Mouse (Mus musculus): Measurements from ENCODE around the gene Tmc6. TPM values are rescaled to one million over a fixed set of nuclear protein-coding genes. Genes with fewer than 3 reads are reported as not detected.
"Not testable (repeated sequence)": the region's sequence is repeated elsewhere in the genome, so short reads cannot be mapped to it uniquely, and the experiment has no call there.

Gene Tmc6
- polyA plus RNA-seq, 1 experiment: 56.0 TPM

DNA sequence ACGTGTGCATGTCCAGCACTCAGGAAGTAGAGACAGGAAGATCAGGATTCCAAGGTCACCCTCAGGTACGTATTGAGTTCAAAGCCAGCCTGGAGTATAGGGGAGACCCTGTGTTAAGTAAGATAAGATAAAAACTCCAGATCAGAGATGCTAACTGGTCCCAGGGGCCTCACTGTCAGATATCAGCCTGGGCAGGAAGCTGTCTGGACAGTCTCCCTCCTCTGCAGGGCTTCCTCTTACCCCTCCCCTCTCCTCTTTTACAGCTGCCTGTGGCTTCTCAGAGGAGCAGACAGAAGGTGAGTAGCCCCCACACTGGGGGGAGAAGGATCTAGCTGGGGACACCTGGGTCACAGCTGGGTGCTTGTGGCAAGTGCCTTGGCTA, 16.2 kb upstream of the Tmc6 start:
- 22% methylated on average over 2 of the region's 2 CpGs for WGBS
- DNase-seq: no peak
- H3K4me3 ChIP-seq (replicated peaks; ENCODE audit: extremely low read depth, low read depth, low read length): no peak overlapping the region
- no peak for TF ChIP-seq CTCF (IDR thresholded peaks at IDR 0.05; ENCODE audit: insufficient read depth, low read length)
- no peak for TF ChIP-seq POLR2A (IDR thresholded peaks at IDR 0.05; ENCODE audit: borderline replicate concordance, extremely low read depth, low read depth, low read length)
- no peaks in the 10 kb centered on the region for H3K4me1 ChIP-seq (ENCODE audit: control insufficient read depth, insufficient read depth, low read length)

DNA sequence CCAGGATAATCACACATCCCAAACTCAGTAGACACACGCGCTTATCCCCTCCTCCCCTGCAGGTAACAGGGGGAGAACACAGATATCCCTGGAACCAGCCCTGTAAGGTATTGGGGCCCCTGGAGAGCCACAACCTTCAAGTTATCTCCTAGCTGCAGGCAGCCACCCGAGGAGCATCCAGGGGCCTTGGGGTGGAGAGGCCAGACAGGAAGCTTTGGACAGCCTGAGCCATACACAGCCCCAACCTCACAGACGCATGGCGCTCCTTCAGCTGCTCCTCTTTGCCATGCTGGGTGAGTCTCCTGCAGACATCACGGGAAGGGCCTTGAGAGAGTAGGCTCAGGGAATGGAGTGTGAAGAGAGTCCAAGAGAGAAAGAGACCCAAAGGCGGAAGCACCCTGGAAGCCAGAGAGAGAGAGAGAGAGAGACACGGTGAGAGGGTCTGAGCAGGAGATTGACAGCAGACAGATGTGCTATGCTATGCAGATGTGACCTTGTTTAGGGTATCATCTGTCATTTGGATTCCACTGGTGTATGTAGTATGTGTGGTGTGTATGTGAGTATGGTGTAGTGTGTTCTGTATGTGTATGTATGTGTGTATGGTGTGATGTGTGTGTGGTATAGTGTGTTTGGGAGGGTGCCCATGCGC, 15.6 kb upstream of the Tmc6 start, which contains the start of gene 6030468B19Rik:
6030468B19Rik (plus strand) TSS at position 150 of the 649 bp plus-strand sequence.
- DNase-seq: no peak
- WGBS: 68% methylated on average over 9 of the region's 9 CpGs
- no peaks in the 10 kb centered on the region for H3K4me1 ChIP-seq (ENCODE audit: control insufficient read depth, insufficient read depth, low read length)
- no peak for TF ChIP-seq CTCF (IDR thresholded peaks at IDR 0.05; ENCODE audit: insufficient read depth, low read length)
- no peak for TF ChIP-seq POLR2A (IDR thresholded peaks at IDR 0.05; ENCODE audit: borderline replicate concordance, extremely low read depth, low read depth, low read length)
- H3K4me3 ChIP-seq (replicated peaks; ENCODE audit: extremely low read depth, low read depth, low read length): no peak within 1 kb of the TSS

DNA sequence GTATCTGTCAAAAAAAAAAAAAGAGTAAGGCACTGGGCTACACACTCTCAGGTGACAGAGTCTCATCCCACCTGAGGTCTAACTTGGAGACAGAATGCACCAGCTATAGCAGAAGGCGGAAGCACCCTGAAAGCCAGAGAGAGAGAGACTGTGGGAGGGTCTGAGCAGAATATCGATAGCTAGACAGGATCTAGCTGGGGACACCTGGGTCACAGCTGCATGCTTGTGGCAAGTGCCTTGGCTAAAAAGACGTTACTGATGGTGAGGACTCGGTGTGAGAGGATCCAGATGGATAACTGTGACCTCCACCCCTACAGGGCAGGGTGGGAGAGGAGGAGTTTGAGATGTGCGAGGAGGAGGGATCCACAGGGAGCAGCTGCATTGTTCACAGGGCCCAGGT, 15.0 kb upstream of the Tmc6 start:
- H3K4me1 ChIP-seq (ENCODE audit: control insufficient read depth, insufficient read depth, low read length): no peaks in the 10 kb centered on the region
- TF ChIP-seq POLR2A (IDR thresholded peaks at IDR 0.05; ENCODE audit: borderline replicate concordance, extremely low read depth, low read depth, low read length): no peak
- no peak for TF ChIP-seq CTCF (IDR thresholded peaks at IDR 0.05; ENCODE audit: insufficient read depth, low read length)

DNA sequence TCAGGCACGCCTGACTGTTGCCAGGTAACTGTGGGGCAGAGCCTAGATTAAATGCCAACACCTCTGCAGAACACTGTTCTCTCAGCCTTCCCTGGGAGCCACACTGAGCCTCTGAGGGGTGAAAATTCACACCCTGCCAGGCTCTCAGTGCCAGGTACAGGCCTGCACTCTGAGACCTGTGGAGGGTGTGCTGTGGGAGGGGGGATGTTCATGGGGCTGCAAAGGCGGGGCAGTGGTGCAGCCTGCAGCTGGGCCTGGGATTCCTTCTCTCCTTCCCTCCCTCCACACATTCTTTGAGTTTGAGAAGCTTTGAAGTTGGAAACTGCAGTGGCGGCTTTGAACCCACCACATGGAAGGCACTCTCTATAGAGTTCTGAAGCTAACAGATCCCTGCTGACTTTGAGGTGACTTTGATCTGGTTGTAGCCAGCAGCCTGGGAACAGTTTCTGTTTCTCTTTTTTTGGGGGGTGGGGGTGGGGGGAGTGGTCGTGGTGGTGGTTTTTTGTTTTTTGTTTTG, 12.1 kb upstream of the Tmc6 start:
- H3K4me1 ChIP-seq (ENCODE audit: control insufficient read depth, insufficient read depth, low read length): peaks cover 3% of the 10 kb centered on the region; the same call in 1 of the 2 replicates
- WGBS: 82% methylated on average over 4 of the region's 4 CpGs
- no peak for TF ChIP-seq POLR2A (IDR thresholded peaks at IDR 0.05; ENCODE audit: borderline replicate concordance, extremely low read depth, low read depth, low read length)
- DNase-seq: no peak
- no peak overlapping the region for H3K4me3 ChIP-seq (replicated peaks; ENCODE audit: extremely low read depth, low read depth, low read length)

More for the DNA sequence above, 15.0 kb upstream of the Tmc6 start:
- no peak for DNase-seq
- WGBS: 54% methylated on average over 5 of the region's 5 CpGs
- no peak overlapping the region for H3K4me3 ChIP-seq (replicated peaks; ENCODE audit: extremely low read depth, low read depth, low read length)

DNA sequence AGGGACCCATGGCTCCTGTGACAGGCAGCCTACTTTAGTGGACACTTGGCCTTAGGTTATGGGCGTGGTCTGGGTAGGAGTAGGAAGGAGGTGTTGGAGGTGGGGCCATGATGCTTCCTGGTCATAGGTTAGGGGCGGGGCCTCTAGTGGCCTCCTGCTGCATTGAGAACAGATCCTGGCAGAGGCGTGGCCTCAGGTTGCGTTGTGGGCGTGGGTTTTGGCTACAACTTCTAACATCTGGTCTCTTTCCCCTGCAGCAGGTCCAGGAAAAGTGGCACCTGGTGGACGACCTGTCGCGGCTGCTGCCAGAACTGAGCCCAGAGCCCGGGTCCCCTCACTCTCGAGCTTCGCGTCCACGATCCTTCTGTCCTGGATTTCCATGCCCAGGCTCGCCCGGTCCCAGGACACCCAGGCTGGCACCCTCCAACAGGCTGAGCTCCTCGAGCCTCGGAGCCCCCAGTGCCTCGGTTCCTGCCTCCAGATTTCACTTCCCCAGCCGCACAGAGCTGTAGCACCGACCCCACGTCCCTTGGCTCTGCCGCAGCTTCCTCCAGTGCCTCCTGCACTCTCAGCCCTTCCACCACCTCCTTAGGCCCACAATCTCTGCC, 10.4 kb upstream of the Tmc6 start:
- peak overlapping the region; percentile 8 for H3K4me3 ChIP-seq (replicated peaks; ENCODE audit: extremely low read depth, low read depth, low read length)
- DNase-seq: peak; percentile 75
- peaks cover 3% of the 10 kb centered on the region; the same call in 1 of the 2 replicates for H3K4me1 ChIP-seq (ENCODE audit: control insufficient read depth, insufficient read depth, low read length)
- 34% methylated on average over 22 of the region's 22 CpGs for WGBS
- TF ChIP-seq POLR2A (IDR thresholded peaks at IDR 0.05; ENCODE audit: borderline replicate concordance, extremely low read depth, low read depth, low read length) (no peak), CTCF (IDR thresholded peaks at IDR 0.05; ENCODE audit: insufficient read depth, low read length) (no peak)

DNA sequence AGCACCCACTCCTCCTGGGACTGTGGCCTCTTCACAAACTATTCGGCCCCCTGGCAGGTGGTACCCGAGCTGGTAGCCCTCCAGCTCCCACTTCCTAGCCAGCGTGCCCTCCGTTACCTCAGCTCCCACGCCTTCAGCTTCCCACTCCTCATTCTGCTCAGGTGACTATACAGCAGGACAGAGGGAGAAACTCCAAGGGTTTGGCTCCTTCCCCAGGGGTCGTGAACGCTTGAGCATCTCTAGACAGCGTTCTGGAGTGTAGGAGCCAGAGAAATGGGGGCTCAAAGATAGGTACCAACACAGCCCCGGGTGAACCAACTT, 9.4 kb upstream of the Tmc6 start:
- WGBS: 89% methylated on average over 9 of the region's 9 CpGs
- H3K4me3 ChIP-seq (replicated peaks; ENCODE audit: extremely low read depth, low read depth, low read length): no peak overlapping the region
- H3K4me1 ChIP-seq (ENCODE audit: control insufficient read depth, insufficient read depth, low read length): peaks cover 3% of the 10 kb centered on the region; the same call in 1 of the 2 replicates
- DNase-seq: no peak
- TF ChIP-seq POLR2A (IDR thresholded peaks at IDR 0.05; ENCODE audit: borderline replicate concordance, extremely low read depth, low read depth, low read length) (no peak), CTCF (IDR thresholded peaks at IDR 0.05; ENCODE audit: insufficient read depth, low read length) (no peak)

DNA sequence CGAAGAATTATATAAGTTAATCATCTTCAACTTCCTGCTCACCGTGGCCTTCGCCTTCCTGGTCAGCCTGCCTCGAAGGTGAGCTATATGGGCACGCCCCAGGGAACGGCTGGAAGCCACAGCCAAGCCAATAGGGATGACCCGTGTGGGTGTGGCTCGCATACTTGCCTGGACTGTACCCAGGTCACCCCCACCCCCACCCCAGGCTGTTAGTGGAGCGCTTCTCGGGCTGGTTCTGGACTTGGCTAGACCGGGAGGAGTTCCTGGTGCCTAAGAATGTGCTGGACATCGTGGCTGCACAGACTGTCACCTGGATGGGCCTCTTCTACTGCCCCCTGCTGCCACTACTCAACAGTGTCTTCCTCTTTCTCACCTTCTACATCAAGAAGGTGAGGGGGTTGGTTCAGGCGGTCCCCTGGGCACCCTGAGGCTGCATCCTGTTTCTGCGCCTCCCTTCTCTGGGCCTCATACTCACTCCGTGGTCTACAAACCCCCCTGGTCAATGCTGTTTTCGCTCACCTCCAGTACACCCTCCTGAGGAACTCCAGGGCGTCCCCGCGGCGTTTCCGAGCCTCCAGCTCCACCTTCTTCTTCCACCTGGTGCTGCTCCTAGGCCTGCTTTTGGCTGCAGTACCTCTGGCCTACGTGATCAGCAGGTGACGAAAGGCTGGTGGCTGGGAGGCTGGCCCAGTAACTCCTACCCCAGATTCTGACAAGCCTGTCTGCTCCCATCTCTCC, 8.9 kb upstream of the Tmc6 start:
- 52% methylated on average over 23 of the region's 23 CpGs for WGBS
- 0 out of 2 replicates have a peak, but pooled peaks have one; percentile 17 for TF ChIP-seq CTCF (IDR thresholded peaks at IDR 0.05; ENCODE audit: insufficient read depth, low read length)
- TF ChIP-seq POLR2A (IDR thresholded peaks at IDR 0.05; ENCODE audit: borderline replicate concordance, extremely low read depth, low read depth, low read length): 0 out of 2 replicates have a peak, but pooled peaks have one; percentile 3
- peak; percentile 33 for DNase-seq
- H3K4me1 ChIP-seq (ENCODE audit: control insufficient read depth, insufficient read depth, low read length): peaks cover 3% of the 10 kb centered on the region; the same call in 1 of the 2 replicates
- H3K4me3 ChIP-seq (replicated peaks; ENCODE audit: extremely low read depth, low read depth, low read length): no peak overlapping the region

DNA sequence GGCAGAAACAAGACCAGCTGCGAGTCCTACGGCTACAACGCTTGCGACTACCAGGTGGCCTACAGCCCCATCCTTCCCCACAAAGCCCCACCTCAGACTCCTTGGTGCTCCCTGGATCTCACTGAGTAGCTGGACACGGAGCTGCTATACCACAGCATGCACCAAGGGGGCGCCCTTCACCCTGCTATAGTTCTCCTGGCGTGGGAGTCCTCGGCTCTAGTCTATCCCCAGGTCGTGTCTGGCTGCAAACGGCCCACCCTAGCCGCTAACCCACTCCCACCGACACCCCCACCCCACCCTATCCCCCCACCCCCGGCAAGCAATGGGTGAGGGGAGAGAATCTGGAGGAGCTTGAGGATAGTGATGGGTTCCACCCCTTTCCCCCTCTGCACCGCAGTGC, 8.3 kb upstream of the Tmc6 start:
- DNase-seq: peak; percentile 77
- H3K4me1 ChIP-seq (ENCODE audit: control insufficient read depth, insufficient read depth, low read length): peaks cover 3% of the 10 kb centered on the region; the same call in 1 of the 2 replicates
- H3K4me3 ChIP-seq (replicated peaks; ENCODE audit: extremely low read depth, low read depth, low read length): no peak overlapping the region
- WGBS: 9% methylated on average over 14 of the region's 14 CpGs
- no peak for TF ChIP-seq POLR2A (IDR thresholded peaks at IDR 0.05; ENCODE audit: borderline replicate concordance, extremely low read depth, low read depth, low read length)
- TF ChIP-seq CTCF (IDR thresholded peaks at IDR 0.05; ENCODE audit: insufficient read depth, low read length): peak; percentile 92

DNA sequence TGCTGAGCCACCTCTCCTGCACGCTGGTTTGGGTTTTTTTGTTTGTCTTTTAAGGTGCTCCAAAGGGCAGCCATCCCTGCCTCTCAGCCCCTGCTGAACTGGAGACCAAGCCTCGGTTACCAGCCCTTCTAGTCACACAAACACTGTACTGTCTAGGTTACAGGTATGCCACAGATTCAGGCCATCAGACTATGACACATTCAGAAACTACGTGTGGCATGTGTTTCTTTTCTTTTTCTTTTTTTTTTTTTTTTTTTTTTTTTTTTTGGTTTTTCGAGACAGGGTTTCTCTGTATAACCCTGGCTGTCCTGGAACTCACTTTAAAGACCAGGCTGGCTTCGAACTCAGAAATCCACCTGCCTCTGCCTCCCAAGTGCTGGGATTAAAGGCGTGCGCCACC, 6.5 kb upstream of the Tmc6 start:
- WGBS: 79% methylated on average over 7 of the region's 7 CpGs
- DNase-seq; H3K4me1 ChIP-seq (ENCODE audit: control insufficient read depth, insufficient read depth, low read length); H3K4me3 ChIP-seq (replicated peaks; ENCODE audit: extremely low read depth, low read depth, low read length): not testable (repeated sequence)
